Mouse (Mus musculus): ENCODE results near the gene Aamp. TPM values are rescaled to one million over a fixed set of nuclear protein-coding genes. Genes with fewer than 3 reads are reported as not detected.
"Not testable (repeated sequence)": the region's sequence is repeated elsewhere in the genome, so short reads cannot be mapped to it uniquely, and the experiment has no call there.

Aamp gene
- polyA plus RNA-seq, 1 experiment from 2014 or later, result 119 TPM

DNA sequence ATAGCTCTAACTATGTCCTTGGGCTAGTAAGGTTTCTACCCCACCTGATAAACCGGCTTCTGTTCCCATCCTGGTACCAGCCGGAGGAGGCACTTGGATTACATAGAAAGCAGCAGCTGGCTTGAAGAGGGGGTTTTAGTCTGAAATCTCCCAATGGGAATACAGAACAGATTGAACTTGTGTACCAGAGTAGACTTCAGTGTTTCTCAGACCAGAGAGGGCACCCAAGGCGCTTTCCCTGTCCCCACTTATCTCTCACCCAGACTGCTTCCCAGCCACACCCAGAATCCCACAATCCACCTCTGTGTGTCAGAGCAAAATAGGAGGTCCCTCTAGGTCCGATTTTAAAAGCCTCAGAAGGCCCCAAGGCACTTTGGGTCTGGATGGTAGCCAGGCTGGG, 3.8 kb upstream of the Aamp start:
- Histone ChIP-seq H3K36me3 (peaks cover 57% of the 10 kb centered on the region), H3K9ac (no peak overlapping the region), H3K9me3 (replicated peaks) (no peaks in the 10 kb centered on the region), H3K27me3 (replicated peaks) (no peaks in the 10 kb centered on the region), H3K4me2 (no peak overlapping the region), H3K27ac (peak overlapping the region; percentile 18; the same call in 1 of the 2 replicates), H3K4me3 (no peak overlapping the region), H3K4me1 (peaks cover 64% of the 10 kb centered on the region)
- WGBS (ENCODE audit: insufficient replicate concordance), result 67% methylated on average over 4 of the region's 4 CpGs
- ATAC-seq, result no peak

DNA sequence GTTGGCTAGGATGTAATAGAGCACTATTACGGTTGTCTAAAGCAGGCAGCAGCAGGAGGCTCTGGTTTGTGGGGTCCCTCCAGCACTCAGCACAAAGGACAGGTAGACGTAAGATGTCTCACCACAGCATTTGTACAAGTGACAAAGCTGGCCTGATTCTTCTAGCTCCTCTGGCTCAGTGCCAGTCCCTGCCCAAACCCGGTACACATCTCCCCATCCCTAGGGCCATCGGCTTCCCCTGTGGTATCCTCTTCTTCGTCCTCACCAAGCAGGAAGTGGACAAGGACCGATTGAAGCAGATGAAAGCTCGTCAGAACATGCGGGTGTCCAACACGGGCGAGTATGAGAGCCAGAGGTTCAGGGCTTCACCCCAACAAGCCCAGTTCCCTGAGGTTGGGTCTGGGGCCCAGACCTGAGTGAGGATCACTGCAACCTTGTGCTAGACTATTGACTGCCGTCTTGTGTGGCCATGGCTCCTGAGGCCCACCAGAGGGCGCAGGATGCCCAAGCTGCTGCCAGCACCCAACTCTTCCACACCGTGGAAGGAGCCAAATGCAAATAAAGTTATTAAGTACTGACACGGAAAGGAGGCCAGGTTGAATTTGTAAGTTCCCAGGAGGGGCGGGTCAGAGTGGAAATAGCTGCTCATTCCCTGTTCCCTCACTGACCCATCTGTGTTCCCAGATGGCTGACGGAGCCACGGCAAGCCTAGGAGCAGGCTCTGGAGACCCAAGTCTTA, 2.5 kb upstream of the Aamp start:
- peaks cover 70% of the 10 kb centered on the region for H3K4me1 ChIP-seq
- ATAC-seq; H3K27ac ChIP-seq; H3K9me3 ChIP-seq (replicated peaks); H3K9ac ChIP-seq; H3K4me3 ChIP-seq; H3K27me3 ChIP-seq (replicated peaks); H3K4me2 ChIP-seq: not testable (repeated sequence)
- 52% methylated on average over 16 of the region's 17 CpGs for WGBS (ENCODE audit: insufficient replicate concordance)
- H3K36me3 ChIP-seq, result peaks cover 57% of the 10 kb centered on the region

DNA sequence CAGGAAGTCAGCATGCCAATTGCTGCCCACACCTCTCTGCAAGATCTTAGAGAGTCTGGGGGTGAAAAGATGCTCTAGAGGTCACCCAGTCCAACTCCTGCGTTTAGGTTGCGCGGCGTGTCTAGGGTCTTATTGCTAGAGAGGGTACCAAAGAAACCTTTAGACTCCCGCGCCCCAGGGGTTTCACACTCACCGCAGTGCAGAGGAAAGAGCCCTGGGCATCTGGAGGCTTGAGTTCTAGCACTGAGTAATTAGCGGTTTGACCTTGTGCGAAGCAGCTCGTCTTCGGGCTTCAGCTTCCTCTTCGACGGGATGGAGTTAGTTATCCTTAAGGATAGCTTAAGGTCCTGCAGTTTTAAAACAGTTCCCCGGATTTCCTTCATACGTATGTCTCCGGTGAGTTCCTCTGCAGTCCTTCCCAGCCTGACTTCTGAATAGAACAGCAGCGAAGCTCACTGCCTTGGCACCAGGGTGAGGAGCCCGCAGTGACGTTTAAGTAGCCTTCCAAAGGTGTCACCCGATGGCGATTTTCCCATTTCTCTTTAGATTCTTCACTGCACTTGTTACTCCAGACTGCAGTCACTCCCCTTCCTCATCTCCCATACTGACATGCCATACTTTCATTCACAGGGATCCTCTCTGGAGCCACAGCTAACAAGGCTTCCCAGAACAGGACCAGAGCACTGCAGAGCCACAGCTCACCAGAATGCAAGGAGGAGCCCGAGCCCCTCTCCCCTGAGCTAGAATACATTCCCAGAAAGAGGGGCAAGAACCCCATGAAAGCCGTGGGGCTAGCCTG, 873 bp upstream of the Aamp start:
- ATAC-seq, result no peak
- H3K4me1 ChIP-seq, result peaks cover 62% of the 10 kb centered on the region
- peak overlapping the region; percentile 72 for H3K4me2 ChIP-seq
- H3K27me3 ChIP-seq (replicated peaks), result no peaks in the 10 kb centered on the region
- peak overlapping the region; percentile 77 for H3K9ac ChIP-seq
- H3K9me3 ChIP-seq (replicated peaks), result no peaks in the 10 kb centered on the region
- H3K4me3 ChIP-seq, result peak overlapping the region; percentile 70
- 3% methylated on average over 23 of the region's 23 CpGs for WGBS (ENCODE audit: insufficient replicate concordance)
- H3K27ac ChIP-seq, result peak overlapping the region; percentile 13
- H3K36me3 ChIP-seq, result peaks cover 57% of the 10 kb centered on the region

DNA sequence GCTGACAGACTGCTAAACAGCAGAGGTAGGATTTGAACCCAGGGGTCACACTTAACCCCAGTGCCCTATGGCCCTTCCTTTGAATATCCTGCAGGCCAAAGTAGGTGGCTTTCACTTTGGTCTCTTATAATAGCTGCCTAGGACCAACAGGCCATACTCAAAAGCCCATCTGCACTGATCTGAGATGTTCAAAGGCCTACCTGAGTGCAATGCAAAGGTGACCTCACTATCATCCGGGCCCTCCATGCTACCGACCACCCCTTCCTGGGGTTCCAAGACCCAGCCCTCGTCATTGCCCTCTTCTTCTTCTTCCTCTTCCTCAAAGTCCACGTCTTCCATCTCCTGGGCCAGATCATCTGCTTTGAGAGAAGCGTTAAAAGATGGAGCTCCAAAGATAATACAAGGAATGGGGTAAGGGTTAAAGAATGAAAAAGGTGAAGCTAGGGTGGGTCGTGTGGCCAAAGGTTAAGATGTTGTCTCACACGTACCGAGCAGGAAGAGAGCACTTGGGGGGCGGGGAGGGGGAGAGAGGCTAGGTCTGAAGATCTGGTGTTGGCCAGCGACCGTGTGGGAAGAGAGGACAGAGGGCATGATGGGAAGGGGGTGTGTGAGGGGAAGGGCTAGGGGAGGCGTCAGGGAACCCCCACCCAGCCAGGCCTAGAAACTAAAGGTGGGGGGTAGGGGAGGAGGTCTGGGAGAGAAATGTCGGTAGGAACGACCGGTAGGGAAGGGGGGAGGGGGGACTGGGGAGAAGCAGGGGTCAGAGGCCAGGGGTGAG, 663 bp downstream of the Aamp start:
- Histone ChIP-seq H3K27ac (peak overlapping the region; percentile 80), H3K4me3 (peak overlapping the region; percentile 70), H3K4me1 (peaks cover 54% of the 10 kb centered on the region), H3K4me2 (peak overlapping the region; percentile 95), H3K27me3 (replicated peaks) (0 out of 2 replicates have a peak, but pooled peaks cover 1% of the 10 kb centered on the region), H3K36me3 (peaks cover 57% of the 10 kb centered on the region), H3K9ac (peak overlapping the region; percentile 78), H3K9me3 (replicated peaks) (no peaks in the 10 kb centered on the region)
- WGBS (ENCODE audit: insufficient replicate concordance), result 8% methylated on average over 15 of the region's 15 CpGs
- peak; percentile 20 for ATAC-seq

DNA sequence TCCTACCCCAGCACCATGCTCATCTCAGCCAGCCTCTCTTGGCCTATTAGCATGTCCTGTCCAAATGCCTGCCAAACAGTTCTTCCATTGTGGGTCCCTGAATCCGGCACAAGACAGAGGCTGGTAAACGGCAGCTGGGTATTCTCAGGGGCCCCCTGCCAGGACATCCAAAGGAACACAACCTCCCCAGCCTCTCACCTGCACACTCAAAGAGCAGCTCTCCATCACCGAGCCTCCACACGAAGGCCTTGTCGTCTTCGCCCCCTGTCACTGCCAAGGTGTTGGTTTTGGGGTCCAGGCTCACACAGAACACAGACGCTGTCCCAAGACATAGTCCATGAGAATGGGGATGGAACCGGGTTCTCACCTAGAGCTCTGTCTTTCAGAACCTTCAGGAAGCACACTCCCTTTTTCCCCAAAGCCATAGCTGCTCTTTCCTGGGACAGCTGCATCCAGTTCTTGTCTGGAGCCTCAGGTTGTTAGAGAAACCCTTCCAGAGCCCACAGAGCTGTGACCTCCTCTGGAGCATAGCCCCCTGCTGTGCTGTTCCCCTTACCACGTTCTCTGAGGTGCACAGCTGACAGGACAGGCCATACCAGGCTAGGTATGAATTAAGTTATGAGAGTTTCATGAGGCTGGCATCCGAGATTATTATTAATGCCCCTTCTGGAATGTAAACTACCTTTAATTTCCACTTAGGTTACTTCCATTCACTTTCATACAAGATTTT, 1.5 kb downstream of the Aamp start:
- Histone ChIP-seq H3K9me3 (replicated peaks) (no peaks in the 10 kb centered on the region), H3K36me3 (peaks cover 57% of the 10 kb centered on the region), H3K27ac (no peak overlapping the region), H3K4me1 (peaks cover 51% of the 10 kb centered on the region), H3K4me3 (peak overlapping the region; percentile 70; the same call in 1 of the 2 replicates), H3K27me3 (replicated peaks) (0 out of 2 replicates have a peak, but pooled peaks cover 3% of the 10 kb centered on the region), H3K4me2 (peak overlapping the region; percentile 95), H3K9ac (no peak overlapping the region)
- WGBS (ENCODE audit: insufficient replicate concordance), result 82% methylated on average over 10 of the region's 10 CpGs
- no peak for ATAC-seq

DNA sequence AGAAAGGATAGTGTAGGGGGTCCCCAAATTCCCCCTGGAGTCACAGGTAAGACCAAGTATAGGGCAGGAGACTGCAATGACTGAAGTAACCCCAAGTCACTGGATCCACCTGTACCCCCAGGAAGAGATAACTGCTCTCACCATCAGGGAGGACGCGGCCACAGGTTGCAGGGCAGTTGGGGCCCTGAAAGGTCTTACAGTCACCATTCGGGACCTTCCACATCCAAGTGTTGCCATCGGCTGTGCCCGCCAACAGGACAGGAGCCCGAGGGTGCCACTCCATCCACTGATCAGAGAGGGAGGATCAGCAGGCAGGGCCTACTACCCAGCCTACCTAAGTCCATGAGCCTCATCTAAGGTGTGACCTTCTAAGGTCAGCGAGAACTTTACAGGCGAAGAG, 2.7 kb downstream of the Aamp start:
- H3K9me3 ChIP-seq (replicated peaks), result no peaks in the 10 kb centered on the region
- H3K4me3 ChIP-seq, result no peak overlapping the region
- ATAC-seq, result no peak
- peaks cover 54% of the 10 kb centered on the region for H3K36me3 ChIP-seq
- 89% methylated on average over 8 of the region's 8 CpGs for WGBS (ENCODE audit: insufficient replicate concordance)
- 0 out of 2 replicates have a peak, but pooled peaks cover 7% of the 10 kb centered on the region for H3K27me3 ChIP-seq (replicated peaks)
- H3K27ac ChIP-seq, result no peak overlapping the region
- no peak overlapping the region for H3K4me2 ChIP-seq
- H3K9ac ChIP-seq, result no peak overlapping the region
- H3K4me1 ChIP-seq, result peaks cover 50% of the 10 kb centered on the region

DNA sequence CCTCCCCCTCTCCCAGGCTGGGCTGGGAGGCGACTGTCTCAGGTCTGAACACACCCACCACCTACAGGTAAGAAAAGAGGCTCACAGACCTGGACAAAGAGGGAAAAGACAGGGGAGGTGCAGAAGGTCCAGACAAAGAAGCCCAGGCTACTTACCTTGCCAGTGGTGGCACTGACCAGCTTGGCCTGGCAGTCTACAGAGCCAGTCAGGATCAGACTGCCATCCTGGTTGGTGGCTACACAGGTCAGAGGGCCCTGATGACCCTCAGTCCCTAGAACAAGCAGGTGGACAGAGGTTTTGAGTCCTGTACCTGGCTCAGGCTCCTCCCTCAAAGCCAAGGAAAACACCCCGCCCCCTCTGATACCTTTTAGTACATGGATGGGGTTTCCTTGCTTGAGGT, 3.2 kb downstream of the Aamp start:
- 62% methylated on average over 2 of the region's 2 CpGs for WGBS (ENCODE audit: insufficient replicate concordance)
- no peak overlapping the region for H3K4me3 ChIP-seq
- H3K9me3 ChIP-seq (replicated peaks), result no peaks in the 10 kb centered on the region
- H3K4me1 ChIP-seq, result peaks cover 44% of the 10 kb centered on the region
- H3K27ac ChIP-seq, result no peak overlapping the region
- H3K4me2 ChIP-seq, result no peak overlapping the region
- H3K27me3 ChIP-seq (replicated peaks), result 0 out of 2 replicates have a peak, but pooled peaks cover 8% of the 10 kb centered on the region
- ATAC-seq, result no peak
- H3K36me3 ChIP-seq, result peaks cover 50% of the 10 kb centered on the region
- no peak overlapping the region for H3K9ac ChIP-seq

DNA sequence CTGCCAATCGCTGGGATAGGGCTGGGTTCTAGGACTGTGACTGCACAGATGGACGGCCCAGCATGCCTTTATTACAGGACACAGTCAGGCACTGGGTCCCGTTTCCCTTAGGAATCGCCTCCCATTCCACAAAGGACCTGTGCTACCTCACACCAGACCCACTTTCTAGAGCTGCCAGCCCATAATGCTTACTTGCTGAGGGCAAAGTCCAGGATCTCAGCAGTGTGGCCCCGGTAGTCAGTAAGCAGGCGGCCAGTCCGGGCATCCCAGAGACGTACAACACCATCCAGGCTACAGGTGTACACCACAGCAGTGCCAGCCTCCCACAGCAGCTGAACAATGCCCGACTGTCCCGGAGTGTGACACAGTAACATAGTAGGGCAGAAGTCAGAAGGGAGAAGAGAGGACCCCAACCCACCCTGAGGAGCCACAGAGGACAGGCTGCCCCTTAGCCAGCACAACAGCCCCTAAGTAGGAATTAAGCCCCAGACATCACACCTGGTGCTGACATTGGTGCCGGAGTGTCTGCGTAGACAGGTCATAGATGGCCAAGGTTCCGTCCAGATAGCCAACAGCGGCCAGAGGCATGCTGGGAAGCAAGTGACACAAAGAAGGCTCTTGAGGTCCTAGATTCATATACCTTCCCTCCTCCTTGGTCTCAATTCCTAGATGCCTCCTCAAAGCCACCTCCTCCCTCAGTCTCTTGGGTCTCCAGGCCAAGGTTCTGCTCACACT, 3.8 kb downstream of the Aamp start:
- no peak for ATAC-seq
- Histone ChIP-seq H3K4me2 (no peak overlapping the region), H3K4me3 (no peak overlapping the region), H3K9ac (no peak overlapping the region), H3K27me3 (replicated peaks) (peaks cover 12% of the 10 kb centered on the region; the same call in 1 of the 2 replicates), H3K36me3 (peaks cover 49% of the 10 kb centered on the region), H3K9me3 (replicated peaks) (no peaks in the 10 kb centered on the region), H3K27ac (no peak overlapping the region), H3K4me1 (peaks cover 40% of the 10 kb centered on the region)
- WGBS (ENCODE audit: insufficient replicate concordance), result 78% methylated on average over 14 of the region's 14 CpGs

DNA sequence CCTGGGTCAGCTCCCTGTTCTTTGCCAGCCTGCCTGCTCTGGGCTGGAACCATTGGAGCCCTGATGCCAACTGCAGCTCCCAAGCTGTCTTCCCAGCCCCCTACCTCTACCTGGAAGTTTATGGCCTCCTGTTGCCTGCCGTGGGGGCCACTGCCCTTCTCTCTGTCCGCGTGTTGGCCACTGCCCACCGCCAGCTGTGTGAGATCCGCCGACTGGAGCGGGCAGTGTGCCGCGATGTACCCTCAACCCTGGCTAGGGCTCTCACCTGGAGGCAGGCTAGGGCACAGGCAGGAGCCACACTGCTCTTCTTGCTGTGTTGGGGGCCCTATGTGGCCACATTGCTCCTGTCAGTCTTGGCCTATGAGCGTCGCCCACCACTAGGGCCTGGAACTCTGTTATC, 5.5 kb downstream of the Aamp start:
- 85% methylated on average over 11 of the region's 11 CpGs for WGBS (ENCODE audit: insufficient replicate concordance)
- no peak for ATAC-seq

DNA sequence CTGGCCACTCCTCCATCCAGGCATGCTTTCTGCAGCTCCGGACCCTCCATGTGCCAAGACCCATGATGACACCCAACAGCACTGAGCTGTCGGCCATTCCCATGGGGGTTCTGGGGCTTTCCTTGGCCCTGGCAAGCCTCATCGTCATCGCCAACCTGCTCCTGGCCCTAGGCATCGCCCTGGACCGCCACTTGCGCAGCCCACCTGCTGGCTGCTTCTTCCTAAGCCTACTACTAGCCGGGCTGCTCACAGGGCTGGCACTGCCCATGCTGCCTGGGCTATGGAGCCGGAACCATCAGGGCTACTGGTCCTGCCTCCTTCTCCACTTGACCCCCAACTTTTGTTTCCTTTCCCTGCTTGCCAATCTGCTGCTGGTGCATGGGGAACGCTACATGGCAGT, 6.0 kb downstream of the Aamp start, which contains the start of gene Gpbar1:
TSS of gene Gpbar1 (plus strand) at position 13 of the 400 bp plus-strand sequence.
- peaks cover 29% of the 10 kb centered on the region; the same call in 1 of the 2 replicates for H3K27me3 ChIP-seq (replicated peaks)
- ATAC-seq, result no peak
- WGBS (ENCODE audit: insufficient replicate concordance), result 84% methylated on average over 10 of the region's 10 CpGs
- H3K36me3 ChIP-seq, result peaks cover 49% of the 10 kb centered on the region
- H3K4me3 ChIP-seq, result no peak within 1 kb of the TSS
- no peaks in the 10 kb centered on the region for H3K9me3 ChIP-seq (replicated peaks)
- no peak within 1 kb of the TSS for H3K27ac ChIP-seq
- no peak within 1 kb of the TSS for H3K9ac ChIP-seq
- H3K4me1 ChIP-seq, result peaks cover 42% of the 10 kb centered on the region
- H3K4me2 ChIP-seq, result no peak within 1 kb of the TSS

More for the DNA sequence above, 5.5 kb downstream of the Aamp start:
- Histone ChIP-seq H3K27ac (no peak overlapping the region), H3K36me3 (peaks cover 49% of the 10 kb centered on the region), H3K9ac (no peak overlapping the region), H3K4me3 (no peak overlapping the region), H3K4me2 (no peak overlapping the region), H3K4me1 (peaks cover 46% of the 10 kb centered on the region), H3K27me3 (replicated peaks) (peaks cover 29% of the 10 kb centered on the region; the same call in 1 of the 2 replicates), H3K9me3 (replicated peaks) (no peaks in the 10 kb centered on the region)

All from liver, embryonic 12.5 days (tissue).